Mouse (Mus musculus) lung, embryonic 14.5 days (tissue): ENCODE results near the gene Ugt1a9. TPM values are rescaled to one million over a fixed set of nuclear protein-coding genes. Genes with fewer than 3 reads are reported as not detected.
A peak's percentile ranks its signal among the peaks of the same experiment; 100 is the strongest.
"Not testable (repeated sequence)": the region's sequence is repeated elsewhere in the genome, so short reads cannot be mapped to it uniquely, and the experiment has no call there.

Experiments
- ATAC-seq: fragments of 200-750 bp; cut with Nextera tagmentation; 2 replicates; pipeline ENCODE4 v1.8.0; 2017; ENCODE audit warnings: mild to moderate bottlenecking, moderate TSS enrichment, moderate library complexity; ENCODE audit not compliant: insufficient read depth
- DNase-seq: peaks from one replicate; pipeline ENCODE4 v3.0.0-alpha.2; 2015
- H3K27ac ChIP-seq: fragments of 300-500 bp; sonication (generic); 2 replicates; pipeline ENCODE4 v1.5.1; 2014; ENCODE audit warnings: low read depth, mild to moderate bottlenecking, moderate library complexity
- H3K27me3 ChIP-seq: fragments of 300-500 bp; sonication (generic); 2 replicates; pipeline ENCODE4 v1.6.1; 2014; ENCODE audit warnings: low read length, control low read depth; ENCODE audit not compliant: insufficient read depth
- H3K36me3 ChIP-seq: fragments of 300-500 bp; sonication (generic); 2 replicates; pipeline ENCODE4 v1.6.1; 2014; ENCODE audit warnings: control low read depth; ENCODE audit not compliant: insufficient read depth
- H3K4me1 ChIP-seq: fragments of 300-500 bp; sonication (generic); 2 replicates; pipeline ENCODE4 v1.6.1; 2014; ENCODE audit warnings: antibody characterized with exemption, control low read depth; ENCODE audit not compliant: insufficient read depth
- H3K4me2 ChIP-seq: fragments of 300-500 bp; sonication (generic); 2 replicates; pipeline ENCODE4 v1.6.1; 2014; ENCODE audit warnings: mild to moderate bottlenecking
- H3K4me3 ChIP-seq: fragments of 300-500 bp; sonication (generic); 2 replicates; pipeline ENCODE4 v1.5.1; 2014; ENCODE audit warnings: low read depth, low read length
- H3K9ac ChIP-seq: fragments of 300-500 bp; sonication (generic); 2 replicates; pipeline ENCODE4 v1.6.1; 2014
- H3K9me3 ChIP-seq: fragments of 300-500 bp; sonication (generic); 2 replicates; pipeline ENCODE4 v1.6.1; 2016; ENCODE audit warnings: low read depth, low read length, control low read depth
- CTCF ChIP-seq: IDR thresholded peaks from 2 replicates; pipeline ENCODE4 v1.5.1; 2016; ENCODE audit warnings: antibody characterized with exemption, low read depth
- WGBS: fragments of 180-500 bp; shearing (Covaris S2); extraction: QIAGEN DNeasy Blood & Tissue Kit; methylation state at CpG from one replicate; pipeline ENCODE4 v1.1.7; 2014; 5-methylcytosine and 5-hydroxymethylcytosine counted together
- polyA plus RNA-seq: library from polyadenylated mRNA; unstranded; fragments of >200 nt; fragmentation: Nextera tagmentation; extraction: Ambion mirVana; gene quantifications from 2 replicates; pipeline ENCODE4 v1.2.1, GENCODE M21; 2014

The Ugt1a9 gene
- polyA plus RNA-seq, 1 experiment from 2014 or later, result not detected

- H3K27me3 ChIP-seq, result no peaks in the 10 kb centered on the region
- no peak for TF ChIP-seq CTCF
- no peak for ATAC-seq
- H3K4me2 ChIP-seq, result no peak overlapping the region
- no peak overlapping the region for H3K4me3 ChIP-seq
- DNase-seq, result no peak
- no peaks in the 10 kb centered on the region for H3K9me3 ChIP-seq
- no peak overlapping the region for H3K27ac ChIP-seq
- H3K9ac ChIP-seq, result no peak overlapping the region
- H3K36me3 ChIP-seq, result no peaks in the 10 kb centered on the region
- WGBS, result 60% methylated on average over 4 of the region's 4 CpGs
- no peaks in the 10 kb centered on the region for H3K4me1 ChIP-seq
Observed at GRCm38 (mm10) chr1:88070902-88071301, 302 bp downstream of the Ugt1a9 start.

GRCm38 (mm10) chr1:88074471-88074870, 3.9 kb downstream of the Ugt1a9 start:
- Histone ChIP-seq H3K27me3 (no peaks in the 10 kb centered on the region), H3K9ac (no peak overlapping the region), H3K27ac (no peak overlapping the region), H3K4me2 (no peak overlapping the region), H3K4me3 (no peak overlapping the region), H3K9me3 (no peaks in the 10 kb centered on the region), H3K36me3 (no peaks in the 10 kb centered on the region), H3K4me1 (no peaks in the 10 kb centered on the region)
- TF ChIP-seq CTCF, result no peak
- DNase-seq, result no peak
- WGBS, result 68% methylated on average over 2 of the region's 2 CpGs
- no peak for ATAC-seq

GRCm38 (mm10) chr1:88077128-88077527, 6.5 kb downstream of the Ugt1a9 start:
- H3K27ac ChIP-seq, result no peak overlapping the region
- no peak overlapping the region for H3K4me2 ChIP-seq
- no peaks in the 10 kb centered on the region for H3K27me3 ChIP-seq
- 96% methylated on average over 1 of the region's 1 CpGs for WGBS
- H3K4me1 ChIP-seq, result no peaks in the 10 kb centered on the region
- no peak for TF ChIP-seq CTCF
- H3K4me3 ChIP-seq, result no peak overlapping the region
- DNase-seq (no peak), ATAC-seq (no peak)
- no peaks in the 10 kb centered on the region for H3K36me3 ChIP-seq
- H3K9ac ChIP-seq, result no peak overlapping the region
- H3K9me3 ChIP-seq, result no peaks in the 10 kb centered on the region

- Histone ChIP-seq H3K4me3 (no peak overlapping the region), H3K36me3 (no peaks in the 10 kb centered on the region), H3K4me1 (no peaks in the 10 kb centered on the region), H3K27ac (no peak overlapping the region), H3K27me3 (no peaks in the 10 kb centered on the region), H3K4me2 (no peak overlapping the region), H3K9me3 (no peaks in the 10 kb centered on the region), H3K9ac (no peak overlapping the region)
- WGBS, result 83% methylated on average over 1 of the region's 1 CpGs
- DNase-seq (no peak), ATAC-seq (no peak)
- no peak for TF ChIP-seq CTCF
Observed at GRCm38 (mm10) chr1:88081670-88082069, 11.1 kb downstream of the Ugt1a9 start.

GRCm38 (mm10) chr1:88086125-88086524, 15.5 kb downstream of the Ugt1a9 start:
- no peak for ATAC-seq
- no peak for DNase-seq
- no peak overlapping the region for H3K27ac ChIP-seq
- no peak for TF ChIP-seq CTCF
- no peaks in the 10 kb centered on the region for H3K4me1 ChIP-seq
- no peak overlapping the region for H3K4me2 ChIP-seq
- H3K9me3 ChIP-seq, result no peaks in the 10 kb centered on the region
- H3K27me3 ChIP-seq, result no peaks in the 10 kb centered on the region
- H3K9ac ChIP-seq, result no peak overlapping the region
- 70% methylated on average over 1 of the region's 1 CpGs for WGBS
- no peak overlapping the region for H3K4me3 ChIP-seq
- no peaks in the 10 kb centered on the region for H3K36me3 ChIP-seq

- TF ChIP-seq CTCF, result no peak
- H3K9ac ChIP-seq, result no peak within 1 kb of the TSS
- H3K4me1 ChIP-seq, result no peaks in the 10 kb centered on the region
- no peak for ATAC-seq
- 65% methylated on average over 3 of the region's 3 CpGs for WGBS
- H3K4me3 ChIP-seq, result no peak within 1 kb of the TSS
- DNase-seq, result no peak
- no peak within 1 kb of the TSS for H3K4me2 ChIP-seq
- no peaks in the 10 kb centered on the region for H3K27me3 ChIP-seq
- H3K36me3 ChIP-seq, result no peaks in the 10 kb centered on the region
- no peaks in the 10 kb centered on the region for H3K9me3 ChIP-seq
- no peak within 1 kb of the TSS for H3K27ac ChIP-seq
Observed at GRCm38 (mm10) chr1:88087513-88087912, 16.9 kb downstream of the Ugt1a9 start, which contains the start of gene Ugt1a8. Gene Ugt1a8, plus strand, starts transcription at chr1:88087813.

GRCm38 (mm10) chr1:88092341-88092740, 21.7 kb downstream of the Ugt1a9 start:
- Histone ChIP-seq H3K36me3 (no peaks in the 10 kb centered on the region), H3K4me3 (no peak overlapping the region), H3K9me3 (no peaks in the 10 kb centered on the region), H3K9ac (no peak overlapping the region), H3K4me2 (no peak overlapping the region), H3K27me3 (no peaks in the 10 kb centered on the region), H3K4me1 (no peaks in the 10 kb centered on the region), H3K27ac (no peak overlapping the region)
- DNase-seq (no peak), ATAC-seq (no peak)
- TF ChIP-seq CTCF, result no peak

- H3K9me3 ChIP-seq, H3K4me3 ChIP-seq, H3K36me3 ChIP-seq, H3K4me2 ChIP-seq, H3K4me1 ChIP-seq, H3K9ac ChIP-seq, H3K27me3 ChIP-seq: not testable (repeated sequence)
- peak overlapping the region; percentile 83; the same call in 1 of the 2 replicates for H3K27ac ChIP-seq
- peak; percentile 47 for TF ChIP-seq CTCF
- 55% methylated on average over 3 of the region's 3 CpGs for WGBS
- peak; percentile 66; the same call in 1 of the 2 replicates for ATAC-seq
- peak; percentile 40 for DNase-seq
Observed at GRCm38 (mm10) chr1:88094270-88094676, 23.7 kb downstream of the Ugt1a9 start.
